Mouse (Mus musculus): ENCODE measurements around the gene Serpine3. TPM values are rescaled to one million over a fixed set of nuclear protein-coding genes. Genes with fewer than 3 reads are reported as not detected.

The Serpine3 gene
- polyA plus RNA-seq, 1 experiment, result not detected

DNA sequence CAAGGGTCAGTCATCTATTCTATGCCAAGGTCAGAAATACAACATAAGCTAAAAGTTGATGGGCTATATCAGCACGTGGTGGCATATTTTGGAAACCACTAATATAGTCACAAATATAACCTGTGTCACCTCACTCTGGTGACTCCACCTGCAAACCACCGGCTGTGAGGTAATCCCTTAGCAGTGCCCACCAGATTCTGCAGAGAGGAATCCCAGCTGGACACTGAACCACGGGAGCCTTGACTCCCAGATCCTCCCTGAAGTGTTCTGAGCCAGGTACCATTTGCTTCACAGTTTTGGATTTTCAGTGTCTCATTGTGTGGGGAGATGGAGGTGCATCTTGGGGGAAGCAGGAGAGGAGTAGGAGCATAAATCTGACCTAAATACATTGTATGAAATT, 13.1 kb upstream of the Serpine3 start:
- H3K4me1 ChIP-seq (ENCODE audit: control insufficient read depth, insufficient read depth, low read length), result no peaks in the 10 kb centered on the region
- TF ChIP-seq POLR2A (IDR thresholded peaks at IDR 0.05; ENCODE audit: low read depth, low read length) (no peak), CTCF (IDR thresholded peaks at IDR 0.05; ENCODE audit: borderline replicate concordance, insufficient read depth, low read length) (no peak)
- H3K27ac ChIP-seq (ENCODE audit: insufficient read depth, low read length), result no peak overlapping the region
- no peak overlapping the region for H3K4me3 ChIP-seq (ENCODE audit: insufficient read depth, low read length)

GRCm38 (mm10) chr14:62651771-62652170, 11.7 kb upstream of the Serpine3 start:
- H3K27ac ChIP-seq (ENCODE audit: insufficient read depth, low read length), result no peak overlapping the region
- no peak overlapping the region for H3K4me3 ChIP-seq (ENCODE audit: insufficient read depth, low read length)
- TF ChIP-seq POLR2A (IDR thresholded peaks at IDR 0.05; ENCODE audit: low read depth, low read length), result no peak
- TF ChIP-seq CTCF (IDR thresholded peaks at IDR 0.05; ENCODE audit: borderline replicate concordance, insufficient read depth, low read length), result no peak
- H3K4me1 ChIP-seq (ENCODE audit: control insufficient read depth, insufficient read depth, low read length), result no peaks in the 10 kb centered on the region

DNA sequence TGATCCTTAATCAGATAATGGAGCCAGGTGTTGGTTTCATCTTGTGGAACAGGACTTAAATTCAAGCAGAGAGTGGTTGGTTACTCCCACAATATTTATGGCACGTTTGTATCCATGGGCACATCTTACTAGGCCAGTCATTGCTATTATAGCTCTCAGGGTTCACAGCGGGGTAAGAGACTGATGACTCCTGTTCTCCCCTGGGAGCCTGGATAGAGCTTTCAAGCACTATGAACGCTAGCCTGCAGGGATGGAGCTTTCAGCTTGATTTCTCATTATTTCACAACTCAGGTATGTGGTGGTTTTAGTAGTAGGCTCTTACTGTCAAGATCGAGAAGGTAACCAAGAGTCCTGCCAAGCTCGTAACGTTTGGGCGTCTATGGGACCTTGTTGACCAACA, 7.5 kb upstream of the Serpine3 start:
- no peak overlapping the region for H3K4me3 ChIP-seq (ENCODE audit: insufficient read depth, low read length)
- no peak overlapping the region for H3K27ac ChIP-seq (ENCODE audit: insufficient read depth, low read length)
- H3K4me1 ChIP-seq (ENCODE audit: control insufficient read depth, insufficient read depth, low read length), result peaks cover 2% of the 10 kb centered on the region; the same call in 1 of the 2 replicates
- TF ChIP-seq POLR2A (IDR thresholded peaks at IDR 0.05; ENCODE audit: low read depth, low read length) (no peak), CTCF (IDR thresholded peaks at IDR 0.05; ENCODE audit: borderline replicate concordance, insufficient read depth, low read length) (no peak)

DNA sequence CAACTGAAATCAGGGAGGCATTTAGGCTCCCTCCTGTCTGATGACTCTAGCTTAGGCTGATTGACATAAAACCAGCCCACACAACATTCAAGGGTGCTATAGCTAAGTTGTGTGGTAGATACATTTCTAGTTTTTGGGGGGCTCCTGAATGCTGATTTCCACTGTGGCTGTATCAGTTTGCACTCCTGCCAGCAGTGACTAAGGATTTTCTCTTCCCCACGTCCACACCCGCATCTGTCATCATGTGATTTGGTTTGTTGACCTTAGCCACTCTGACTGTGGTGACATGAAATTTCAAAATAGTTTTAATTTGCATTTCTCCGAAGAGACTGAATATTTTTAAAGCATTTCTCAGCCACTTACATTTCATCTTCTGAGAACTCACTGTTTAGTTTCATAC, 6.0 kb upstream of the Serpine3 start:
- Histone ChIP-seq H3K4me3 (ENCODE audit: insufficient read depth, low read length) (no peak overlapping the region), H3K4me1 (ENCODE audit: control insufficient read depth, insufficient read depth, low read length) (peaks cover 2% of the 10 kb centered on the region; the same call in 1 of the 2 replicates), H3K27ac (ENCODE audit: insufficient read depth, low read length) (no peak overlapping the region)
- TF ChIP-seq POLR2A (IDR thresholded peaks at IDR 0.05; ENCODE audit: low read depth, low read length), result no peak
- TF ChIP-seq CTCF (IDR thresholded peaks at IDR 0.05; ENCODE audit: borderline replicate concordance, insufficient read depth, low read length), result no peak

DNA sequence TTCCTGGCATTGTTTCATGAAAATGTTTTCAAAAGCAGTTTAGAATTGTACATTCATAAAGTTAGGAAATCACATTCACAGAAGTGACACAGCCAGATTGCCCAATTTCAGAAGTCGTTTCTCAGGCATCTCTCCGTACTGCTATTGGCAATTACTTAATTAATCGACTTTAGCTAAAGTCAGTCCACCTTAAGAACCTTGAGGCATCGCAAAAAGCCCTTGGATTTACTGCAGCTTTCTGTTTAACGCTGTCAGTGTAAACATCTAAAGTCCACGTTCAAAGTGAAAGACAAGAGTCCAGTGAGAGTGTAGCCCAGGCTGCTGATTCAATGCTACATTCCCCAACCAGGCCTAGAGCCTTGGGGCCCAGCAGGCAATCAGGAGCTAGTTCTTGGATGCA, 1.1 kb upstream of the Serpine3 start:
- Histone ChIP-seq H3K27ac (ENCODE audit: insufficient read depth, low read length) (no peak overlapping the region; the same call in 1 of the 2 replicates), H3K4me1 (ENCODE audit: control insufficient read depth, insufficient read depth, low read length) (peaks cover 2% of the 10 kb centered on the region; the same call in 1 of the 2 replicates), H3K4me3 (ENCODE audit: insufficient read depth, low read length) (no peak overlapping the region)
- TF ChIP-seq CTCF (IDR thresholded peaks at IDR 0.05; ENCODE audit: borderline replicate concordance, insufficient read depth, low read length) (no peak), POLR2A (IDR thresholded peaks at IDR 0.05; ENCODE audit: low read depth, low read length) (no peak)

GRCm38 (mm10) chr14:62664976-62665673, 1.7 kb downstream of the Serpine3 start:
- Histone ChIP-seq H3K27ac (ENCODE audit: insufficient read depth, low read length) (no peak overlapping the region), H3K4me3 (ENCODE audit: insufficient read depth, low read length) (no peak overlapping the region)

GRCm38 (mm10) chr14:62673646-62674045, 10.2 kb downstream of the Serpine3 start:
- H3K27ac ChIP-seq (ENCODE audit: insufficient read depth, low read length), result no peak overlapping the region
- no peaks in the 10 kb centered on the region for H3K4me1 ChIP-seq (ENCODE audit: control insufficient read depth, insufficient read depth, low read length)
- TF ChIP-seq CTCF (IDR thresholded peaks at IDR 0.05; ENCODE audit: borderline replicate concordance, insufficient read depth, low read length) (no peak), POLR2A (IDR thresholded peaks at IDR 0.05; ENCODE audit: low read depth, low read length) (no peak)

More at GRCm38 (mm10) chr14:62664976-62665673, 1.7 kb downstream of the Serpine3 start:
- H3K4me1 ChIP-seq (ENCODE audit: control insufficient read depth, insufficient read depth, low read length), result no peaks in the 10 kb centered on the region
- TF ChIP-seq POLR2A (IDR thresholded peaks at IDR 0.05; ENCODE audit: low read depth, low read length) (no peak), CTCF (IDR thresholded peaks at IDR 0.05; ENCODE audit: borderline replicate concordance, insufficient read depth, low read length) (no peak)

GRCm38 (mm10) chr14:62718161-62718560, 54.7 kb downstream of the Serpine3 start:
- TF ChIP-seq CTCF (IDR thresholded peaks at IDR 0.05; ENCODE audit: borderline replicate concordance, insufficient read depth, low read length) (no peak), POLR2A (IDR thresholded peaks at IDR 0.05; ENCODE audit: low read depth, low read length) (no peak)

More at GRCm38 (mm10) chr14:62673646-62674045, 10.2 kb downstream of the Serpine3 start:
- no peak overlapping the region for H3K4me3 ChIP-seq (ENCODE audit: insufficient read depth, low read length)

DNA sequence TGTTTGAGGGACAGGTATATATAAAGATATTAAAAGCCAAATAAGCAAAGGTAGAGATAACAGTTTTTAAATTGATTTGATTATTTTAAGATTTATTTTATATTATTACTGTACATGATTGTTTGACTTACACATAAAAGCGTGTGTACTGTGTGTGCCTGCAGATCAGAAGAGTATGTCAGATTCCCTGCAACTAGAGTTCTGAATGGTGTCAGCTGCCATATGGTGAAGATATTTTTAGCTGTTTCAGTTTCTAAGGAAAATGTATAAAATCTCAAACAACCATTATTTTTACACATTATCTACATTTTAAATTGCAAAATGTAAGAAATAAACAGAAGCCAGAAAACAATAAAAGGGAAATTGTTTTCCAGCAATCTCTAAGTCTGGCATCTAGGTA, 58.2 kb downstream of the Serpine3 start:
- H3K4me3 ChIP-seq (ENCODE audit: insufficient read depth, low read length), result no peak overlapping the region
- no peak overlapping the region for H3K27ac ChIP-seq (ENCODE audit: insufficient read depth, low read length)
- H3K4me1 ChIP-seq (ENCODE audit: control insufficient read depth, insufficient read depth, low read length), result no peaks in the 10 kb centered on the region
- TF ChIP-seq POLR2A (IDR thresholded peaks at IDR 0.05; ENCODE audit: low read depth, low read length) (no peak), CTCF (IDR thresholded peaks at IDR 0.05; ENCODE audit: borderline replicate concordance, insufficient read depth, low read length) (no peak)

More at GRCm38 (mm10) chr14:62718161-62718560, 54.7 kb downstream of the Serpine3 start:
- Histone ChIP-seq H3K4me3 (ENCODE audit: insufficient read depth, low read length) (no peak overlapping the region), H3K4me1 (ENCODE audit: control insufficient read depth, insufficient read depth, low read length) (no peaks in the 10 kb centered on the region), H3K27ac (ENCODE audit: insufficient read depth, low read length) (no peak overlapping the region)

DNA sequence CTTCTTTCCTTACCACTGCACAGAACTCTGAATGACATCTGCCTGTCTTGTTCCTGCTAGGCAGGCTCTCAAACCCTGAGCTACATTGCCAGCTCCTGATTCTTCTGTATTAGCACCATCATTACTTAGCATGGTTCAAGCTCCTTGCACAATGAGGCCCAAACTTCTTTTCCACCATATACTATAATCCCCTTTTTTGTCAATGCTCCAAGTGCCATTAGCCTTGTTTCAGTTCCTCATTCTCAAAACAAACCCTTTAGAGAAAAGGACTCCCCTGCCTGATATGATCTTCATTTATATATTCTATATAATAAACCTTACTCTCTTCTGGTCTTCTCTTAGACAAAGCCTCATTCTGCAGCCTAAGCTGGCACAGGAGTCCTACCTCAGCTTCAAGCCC, 61.1 kb downstream of the Serpine3 start:
- Histone ChIP-seq H3K4me1 (ENCODE audit: control insufficient read depth, insufficient read depth, low read length) (no peaks in the 10 kb centered on the region), H3K27ac (ENCODE audit: insufficient read depth, low read length) (no peak overlapping the region), H3K4me3 (ENCODE audit: insufficient read depth, low read length) (no peak overlapping the region)
- no peak for TF ChIP-seq CTCF (IDR thresholded peaks at IDR 0.05; ENCODE audit: borderline replicate concordance, insufficient read depth, low read length)
- no peak for TF ChIP-seq POLR2A (IDR thresholded peaks at IDR 0.05; ENCODE audit: low read depth, low read length)
